Mouse (Mus musculus): ENCODE measurements around the gene Serpina3a. TPM values are rescaled to one million over a fixed set of nuclear protein-coding genes. Genes with fewer than 3 reads are reported as not detected.

The Serpina3a gene
- polyA plus RNA-seq, 1 experiment from 2014 or later, result not detected

DNA sequence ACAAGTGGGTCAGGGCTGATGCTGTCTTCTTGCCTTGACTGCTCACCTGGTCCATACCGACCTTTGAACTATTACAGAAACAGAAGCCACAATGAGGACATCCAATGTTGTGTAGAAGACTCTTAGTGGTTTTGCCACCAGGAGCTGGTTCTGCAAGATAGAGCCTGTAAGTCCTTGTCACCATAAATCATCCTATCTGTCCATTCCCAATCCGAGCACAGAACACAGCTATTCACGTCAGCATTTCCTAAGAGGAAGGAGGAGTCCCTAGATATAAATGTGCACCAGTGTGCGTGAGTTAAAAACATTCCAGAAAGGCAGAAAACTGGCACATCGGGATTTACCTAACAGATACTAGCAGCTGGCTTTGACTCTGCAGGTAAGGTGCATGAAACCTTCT lies 15.2 kb downstream of the Serpina3a start, which contains the start of gene Serpina3b:
Gene Serpina3b, plus strand, starts transcription at position 301 of the 400 bp plus-strand sequence.
- H3K4me2 ChIP-seq (replicated peaks; ENCODE audit: low read depth, low read length), result no peak within 1 kb of the TSS
- H3K27ac ChIP-seq (ENCODE audit: low read depth, low read length), result no peak within 1 kb of the TSS
- ATAC-seq (ENCODE audit: low FRiP score), result no peak
- WGBS, result 90% methylated on average over 5 of the region's 5 CpGs
- no peaks in the 10 kb centered on the region for H3K9me3 ChIP-seq (ENCODE audit: control insufficient read depth, low read length)
- H3K4me1 ChIP-seq (replicated peaks; ENCODE audit: control insufficient read depth, insufficient read depth, low read length), result no peaks in the 10 kb centered on the region
- H3K9ac ChIP-seq (ENCODE audit: low read depth, low read length), result no peak within 1 kb of the TSS
- no peaks in the 10 kb centered on the region for H3K27me3 ChIP-seq (ENCODE audit: control insufficient read depth, insufficient read depth, low read length)
- H3K36me3 ChIP-seq (ENCODE audit: control insufficient read depth, insufficient read depth, low read length), result no peaks in the 10 kb centered on the region
- no peak within 1 kb of the TSS for H3K4me3 ChIP-seq (ENCODE audit: low read depth, low read length)
- DNase-seq (ENCODE audit: low spot score), result no peak

DNA sequence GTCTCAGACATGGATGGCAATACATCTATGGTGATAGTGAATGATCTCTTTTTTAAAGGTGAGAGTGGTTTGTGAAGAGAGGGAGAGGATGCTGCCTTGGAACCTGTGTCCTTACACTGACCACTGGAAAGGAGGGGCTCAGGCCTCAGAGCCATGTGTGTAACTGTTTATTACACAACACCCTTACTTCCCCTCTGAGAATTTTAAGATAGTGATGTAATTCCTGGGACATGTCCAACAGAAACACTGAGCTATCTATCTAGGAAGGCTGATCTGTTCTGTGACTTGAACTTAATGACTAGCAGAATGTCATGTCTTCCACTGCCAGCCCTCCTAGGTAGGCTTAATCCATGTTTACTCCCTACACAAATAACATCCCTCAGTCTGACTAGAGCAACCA lies 18.5 kb downstream of the Serpina3a start:
- DNase-seq (ENCODE audit: low spot score) (no peak), ATAC-seq (ENCODE audit: low FRiP score) (no peak)
- no peaks in the 10 kb centered on the region for H3K4me1 ChIP-seq (replicated peaks; ENCODE audit: control insufficient read depth, insufficient read depth, low read length)
- no peak overlapping the region for H3K4me2 ChIP-seq (replicated peaks; ENCODE audit: low read depth, low read length)
- H3K27ac ChIP-seq (ENCODE audit: low read depth, low read length), result no peak overlapping the region
- no peaks in the 10 kb centered on the region for H3K36me3 ChIP-seq (ENCODE audit: control insufficient read depth, insufficient read depth, low read length)
- no peak overlapping the region for H3K4me3 ChIP-seq (ENCODE audit: low read depth, low read length)
- H3K9ac ChIP-seq (ENCODE audit: low read depth, low read length), result no peak overlapping the region
- H3K27me3 ChIP-seq (ENCODE audit: control insufficient read depth, insufficient read depth, low read length), result no peaks in the 10 kb centered on the region
- no peaks in the 10 kb centered on the region for H3K9me3 ChIP-seq (ENCODE audit: control insufficient read depth, low read length)

DNA sequence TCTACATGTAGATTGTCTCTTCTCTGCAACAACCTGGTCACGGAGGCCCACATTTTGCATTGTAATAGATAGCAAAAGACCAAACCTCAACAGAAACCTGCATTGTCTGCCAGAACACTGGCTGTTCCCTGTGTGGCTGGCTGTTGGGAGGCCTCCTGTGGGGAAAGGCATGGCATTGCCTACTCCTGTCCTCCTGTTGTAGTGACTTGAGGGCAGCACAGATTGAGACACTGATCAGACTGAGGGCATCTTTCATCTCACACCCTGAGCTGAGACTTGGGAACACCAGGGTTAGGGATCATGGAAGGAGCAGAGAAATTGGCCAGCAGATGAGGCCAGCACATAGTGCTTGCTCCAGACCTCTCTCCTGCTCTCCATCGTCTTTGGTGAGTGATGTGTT lies 25.7 kb downstream of the Serpina3a start:
- H3K27ac ChIP-seq (ENCODE audit: low read depth, low read length), result no peak overlapping the region
- H3K27me3 ChIP-seq (ENCODE audit: control insufficient read depth, insufficient read depth, low read length), result no peaks in the 10 kb centered on the region
- no peaks in the 10 kb centered on the region for H3K4me1 ChIP-seq (replicated peaks; ENCODE audit: control insufficient read depth, insufficient read depth, low read length)
- no peak overlapping the region for H3K9ac ChIP-seq (ENCODE audit: low read depth, low read length)
- no peak for ATAC-seq (ENCODE audit: low FRiP score)
- H3K9me3 ChIP-seq (ENCODE audit: control insufficient read depth, low read length), result no peaks in the 10 kb centered on the region
- WGBS, result 89% methylated on average over 2 of the region's 2 CpGs
- H3K4me2 ChIP-seq (replicated peaks; ENCODE audit: low read depth, low read length), result no peak overlapping the region
- H3K36me3 ChIP-seq (ENCODE audit: control insufficient read depth, insufficient read depth, low read length), result no peaks in the 10 kb centered on the region
- no peak overlapping the region for H3K4me3 ChIP-seq (ENCODE audit: low read depth, low read length)
- DNase-seq (ENCODE audit: low spot score), result no peak

DNA sequence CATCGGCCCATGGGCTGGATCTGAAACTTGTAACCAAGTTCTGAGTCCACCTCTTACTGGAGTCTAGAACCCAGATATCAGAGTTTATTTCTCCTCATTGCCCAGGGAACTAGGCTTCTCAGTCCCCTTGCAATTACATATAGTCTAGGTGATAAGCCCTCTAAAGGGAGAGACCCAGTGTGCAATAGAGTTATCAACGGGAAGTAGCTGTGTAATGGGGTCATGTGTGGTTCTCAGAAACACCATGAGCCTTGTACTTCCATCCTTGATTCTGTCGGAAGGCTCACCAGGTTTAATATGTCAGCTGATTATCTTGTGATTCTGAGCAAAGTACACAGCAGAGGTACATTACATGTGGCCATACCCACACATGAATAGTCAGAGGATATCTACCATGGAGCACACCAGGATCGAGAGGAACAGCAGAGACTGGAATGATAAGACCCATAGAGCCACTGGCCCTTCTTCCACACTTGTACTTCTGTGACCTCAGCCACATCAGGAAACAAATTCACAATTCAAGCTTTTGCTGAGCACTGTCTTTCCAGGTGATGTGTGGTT lies 28.1 kb downstream of the Serpina3a start:
- Histone ChIP-seq H3K4me3 (ENCODE audit: low read depth, low read length) (no peak overlapping the region), H3K27me3 (ENCODE audit: control insufficient read depth, insufficient read depth, low read length) (no peaks in the 10 kb centered on the region), H3K9me3 (ENCODE audit: control insufficient read depth, low read length) (no peaks in the 10 kb centered on the region), H3K4me1 (replicated peaks; ENCODE audit: control insufficient read depth, insufficient read depth, low read length) (no peaks in the 10 kb centered on the region), H3K36me3 (ENCODE audit: control insufficient read depth, insufficient read depth, low read length) (no peaks in the 10 kb centered on the region), H3K4me2 (replicated peaks; ENCODE audit: low read depth, low read length) (no peak overlapping the region), H3K9ac (ENCODE audit: low read depth, low read length) (no peak overlapping the region), H3K27ac (ENCODE audit: low read depth, low read length) (no peak overlapping the region)
- ATAC-seq (ENCODE audit: low FRiP score), result no peak
- no peak for DNase-seq (ENCODE audit: low spot score)
- 94% methylated on average over 4 of the region's 4 CpGs for WGBS

DNA sequence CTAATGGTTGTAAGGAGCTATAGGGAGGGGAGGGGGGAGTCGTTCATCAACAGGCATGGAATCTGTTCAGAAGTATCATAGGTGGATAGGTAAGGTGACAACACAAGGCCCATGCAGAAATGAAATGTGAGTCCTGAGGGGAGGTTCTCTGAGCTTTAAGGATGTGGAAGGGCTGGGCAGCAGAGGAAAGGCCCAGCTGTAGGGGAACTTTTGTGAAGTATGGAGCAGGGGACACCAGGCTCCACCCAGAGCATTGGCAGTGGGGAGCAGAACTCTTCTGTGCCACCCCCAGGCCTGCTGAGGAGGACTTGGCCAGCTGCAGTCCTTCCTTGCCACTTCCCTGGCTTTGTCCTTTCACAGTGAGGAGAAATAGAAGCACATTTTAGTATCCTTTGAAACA lies 29.0 kb downstream of the Serpina3a start:
- no peak for ATAC-seq (ENCODE audit: low FRiP score)
- Histone ChIP-seq H3K4me2 (replicated peaks; ENCODE audit: low read depth, low read length) (no peak overlapping the region), H3K9ac (ENCODE audit: low read depth, low read length) (no peak overlapping the region), H3K36me3 (ENCODE audit: control insufficient read depth, insufficient read depth, low read length) (no peaks in the 10 kb centered on the region), H3K4me3 (ENCODE audit: low read depth, low read length) (no peak overlapping the region), H3K9me3 (ENCODE audit: control insufficient read depth, low read length) (no peaks in the 10 kb centered on the region), H3K27me3 (ENCODE audit: control insufficient read depth, insufficient read depth, low read length) (no peaks in the 10 kb centered on the region), H3K4me1 (replicated peaks; ENCODE audit: control insufficient read depth, insufficient read depth, low read length) (no peaks in the 10 kb centered on the region), H3K27ac (ENCODE audit: low read depth, low read length) (no peak overlapping the region)
- 91% methylated on average over 1 of the region's 1 CpGs for WGBS
- no peak for DNase-seq (ENCODE audit: low spot score)

DNA sequence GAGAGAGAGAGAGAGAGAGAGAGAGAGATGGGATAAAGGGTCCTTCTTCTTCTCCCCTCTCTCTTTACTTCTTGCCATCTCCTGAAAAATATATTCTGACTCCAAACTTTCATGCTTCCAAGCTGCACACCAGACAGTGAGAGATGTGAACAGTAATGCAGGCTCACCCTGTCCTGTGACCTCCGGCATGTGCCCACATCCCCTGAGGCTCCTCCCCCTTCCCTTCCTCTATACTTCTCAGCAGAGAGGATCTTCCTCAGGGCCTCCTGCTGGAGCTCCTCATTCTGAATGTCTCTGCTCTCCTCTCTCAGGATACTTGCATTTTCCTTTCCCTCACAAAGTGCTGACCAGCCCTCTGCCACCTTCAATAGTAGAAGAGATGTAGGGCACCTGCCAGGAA lies 29.9 kb downstream of the Serpina3a start:
- Histone ChIP-seq H3K4me1 (replicated peaks; ENCODE audit: control insufficient read depth, insufficient read depth, low read length) (no peaks in the 10 kb centered on the region), H3K4me2 (replicated peaks; ENCODE audit: low read depth, low read length) (no peak overlapping the region), H3K4me3 (ENCODE audit: low read depth, low read length) (no peak overlapping the region), H3K9me3 (ENCODE audit: control insufficient read depth, low read length) (no peaks in the 10 kb centered on the region), H3K36me3 (ENCODE audit: control insufficient read depth, insufficient read depth, low read length) (no peaks in the 10 kb centered on the region), H3K27ac (ENCODE audit: low read depth, low read length) (no peak overlapping the region), H3K9ac (ENCODE audit: low read depth, low read length) (no peak overlapping the region), H3K27me3 (ENCODE audit: control insufficient read depth, insufficient read depth, low read length) (no peaks in the 10 kb centered on the region)
- DNase-seq (ENCODE audit: low spot score), result no peak
- 63% methylated on average over 1 of the region's 1 CpGs for WGBS
- ATAC-seq (ENCODE audit: low FRiP score), result no peak

DNA sequence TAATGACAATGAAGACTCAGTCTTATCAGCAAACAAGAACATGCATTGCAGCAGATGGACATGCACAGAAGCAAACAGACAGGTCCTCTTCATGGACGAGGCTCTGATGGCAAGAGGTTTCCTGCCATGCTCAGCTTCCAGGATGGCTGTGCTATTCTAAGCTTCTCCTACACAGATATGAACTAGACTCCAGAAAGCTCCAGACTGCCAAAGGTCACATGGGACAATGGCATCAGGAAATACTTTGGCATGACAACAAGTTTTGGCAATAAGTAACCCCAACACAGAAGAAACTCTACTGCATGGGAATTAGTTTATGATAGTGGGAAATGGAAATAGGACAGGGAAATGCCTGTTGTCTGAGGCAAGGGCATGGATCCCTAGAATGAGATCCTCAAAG lies 30.8 kb downstream of the Serpina3a start:
- H3K36me3 ChIP-seq (ENCODE audit: control insufficient read depth, insufficient read depth, low read length), result no peaks in the 10 kb centered on the region
- ATAC-seq (ENCODE audit: low FRiP score) (no peak), DNase-seq (ENCODE audit: low spot score) (no peak)
- H3K4me1 ChIP-seq (replicated peaks; ENCODE audit: control insufficient read depth, insufficient read depth, low read length), result no peaks in the 10 kb centered on the region
- WGBS, result 77% methylated on average over 1 of the region's 1 CpGs
- no peaks in the 10 kb centered on the region for H3K9me3 ChIP-seq (ENCODE audit: control insufficient read depth, low read length)
- no peak overlapping the region for H3K4me3 ChIP-seq (ENCODE audit: low read depth, low read length)
- no peaks in the 10 kb centered on the region for H3K27me3 ChIP-seq (ENCODE audit: control insufficient read depth, insufficient read depth, low read length)
- no peak overlapping the region for H3K9ac ChIP-seq (ENCODE audit: low read depth, low read length)
- no peak overlapping the region for H3K27ac ChIP-seq (ENCODE audit: low read depth, low read length)
- H3K4me2 ChIP-seq (replicated peaks; ENCODE audit: low read depth, low read length), result no peak overlapping the region

DNA sequence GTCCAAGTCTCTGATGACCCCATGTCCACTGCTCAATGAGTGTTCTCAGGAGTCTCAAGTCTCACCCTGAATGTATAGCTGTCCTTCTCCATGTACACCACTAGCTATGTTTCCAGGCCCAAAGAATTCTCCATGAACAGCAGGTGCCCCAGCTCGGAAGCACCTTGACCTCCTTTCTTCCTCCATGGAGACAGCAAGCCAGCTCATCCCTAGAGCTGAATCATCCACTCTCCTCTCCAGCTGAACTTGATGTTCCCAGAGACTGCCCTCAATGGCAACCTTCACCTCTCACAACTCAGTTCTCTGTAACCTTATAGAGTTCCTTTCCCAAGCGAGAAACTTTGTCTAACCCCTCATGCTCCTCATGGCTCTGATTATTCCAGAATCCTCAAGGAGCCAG lies 33.0 kb downstream of the Serpina3a start:
- no peaks in the 10 kb centered on the region for H3K4me1 ChIP-seq (replicated peaks; ENCODE audit: control insufficient read depth, insufficient read depth, low read length)
- no peak for ATAC-seq (ENCODE audit: low FRiP score)
- DNase-seq (ENCODE audit: low spot score), result no peak
- no peak overlapping the region for H3K4me2 ChIP-seq (replicated peaks; ENCODE audit: low read depth, low read length)
- H3K9ac ChIP-seq (ENCODE audit: low read depth, low read length), result no peak overlapping the region
- no peaks in the 10 kb centered on the region for H3K36me3 ChIP-seq (ENCODE audit: control insufficient read depth, insufficient read depth, low read length)
- WGBS, result 82% methylated on average over 2 of the region's 2 CpGs
- H3K27me3 ChIP-seq (ENCODE audit: control insufficient read depth, insufficient read depth, low read length), result no peaks in the 10 kb centered on the region
- H3K4me3 ChIP-seq (ENCODE audit: low read depth, low read length), result no peak overlapping the region
- no peaks in the 10 kb centered on the region for H3K9me3 ChIP-seq (ENCODE audit: control insufficient read depth, low read length)
- no peak overlapping the region for H3K27ac ChIP-seq (ENCODE audit: low read depth, low read length)

DNA sequence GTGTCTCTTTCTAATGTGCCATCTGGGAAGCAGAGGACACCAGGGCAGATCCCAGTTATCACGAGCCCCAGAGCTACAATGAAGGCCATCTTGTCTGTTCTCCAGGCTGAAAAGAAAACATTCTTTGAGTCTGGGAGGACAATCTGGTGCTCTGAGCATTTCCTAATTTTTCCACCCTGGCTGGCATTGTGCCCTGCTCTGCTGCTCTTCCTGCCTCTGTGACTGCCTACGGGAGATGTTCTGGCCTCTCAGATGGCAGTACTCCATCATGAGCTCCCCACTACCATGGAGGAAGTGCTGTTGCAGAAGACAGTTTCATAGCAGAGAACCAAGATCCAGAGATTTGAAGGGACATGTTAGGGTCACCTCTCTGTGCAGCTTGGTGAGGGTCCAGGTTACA lies 39.5 kb downstream of the Serpina3a start:
- no peak for DNase-seq (ENCODE audit: low spot score)
- WGBS, result 80% methylated on average over 2 of the region's 2 CpGs

More for the DNA sequence above, 39.5 kb downstream of the Serpina3a start:
- no peaks in the 10 kb centered on the region for H3K27me3 ChIP-seq (ENCODE audit: control insufficient read depth, insufficient read depth, low read length)
- no peaks in the 10 kb centered on the region for H3K36me3 ChIP-seq (ENCODE audit: control insufficient read depth, insufficient read depth, low read length)
- H3K9me3 ChIP-seq (ENCODE audit: control insufficient read depth, low read length), result no peaks in the 10 kb centered on the region
- ATAC-seq (ENCODE audit: low FRiP score), result no peak
- no peak overlapping the region for H3K4me3 ChIP-seq (ENCODE audit: low read depth, low read length)
- no peak overlapping the region for H3K27ac ChIP-seq (ENCODE audit: low read depth, low read length)
- H3K4me2 ChIP-seq (replicated peaks; ENCODE audit: low read depth, low read length), result no peak overlapping the region
- no peaks in the 10 kb centered on the region for H3K4me1 ChIP-seq (replicated peaks; ENCODE audit: control insufficient read depth, insufficient read depth, low read length)
- no peak overlapping the region for H3K9ac ChIP-seq (ENCODE audit: low read depth, low read length)
